Mouse (Mus musculus) gastrocnemius, postnatal 14 days (tissue): ENCODE measurements around the gene Babam2. TPM values are rescaled to one million over a fixed set of nuclear protein-coding genes. Genes with fewer than 3 reads are reported as not detected.
"Not testable (repeated sequence)": the region's sequence is repeated elsewhere in the genome, so short reads cannot be mapped to it uniquely, and the experiment has no call there.

ENCODE experiments used
- DNase-seq: peaks from one replicate; pipeline ENCODE4 v3.0.0; 2021; ENCODE audit warnings: mixed read lengths
- intact Hi-C: fragments of 180-260 bp; cut with DNase I; formaldehyde crosslinking; loops from one replicate; pipeline ENCODE4 v1.15.1; 2025; ENCODE audit warnings: low total_unique reads
- total RNA-seq, 2 experiments: library from RNA; stranded (reverse); gene quantifications; 2 replicates each; pipeline ENCODE4 v1.2.3; 2021

The Babam2 gene
- total RNA-seq, 2 experiments from 2014 or later: 34.7 to 35.7 TPM

- DNase-seq: no peak
- intact Hi-C loops: no loop called here
Measured at GRCm38 (mm10) chr5:31765824-31766223, 68.3 kb downstream of the Babam2 start.

GRCm38 (mm10) chr5:31766841-31767542 lies 69.5 kb downstream of the Babam2 start:
- no peak for DNase-seq
- intact Hi-C loops: no loop called here

GRCm38 (mm10) chr5:31771486-31771885 lies 74.0 kb downstream of the Babam2 start:
- intact Hi-C loops: no loop called here
- DNase-seq: no peak

- DNase-seq: no peak
- intact Hi-C loops: no loop called here
Measured at GRCm38 (mm10) chr5:31771921-31772320, 74.4 kb downstream of the Babam2 start.

GRCm38 (mm10) chr5:31774976-31775375 lies 77.5 kb downstream of the Babam2 start:
- DNase-seq: no peak
- intact Hi-C loops: no loop called here

GRCm38 (mm10) chr5:31781624-31782023 lies 84.1 kb downstream of the Babam2 start:
- intact Hi-C loops: no loop called here
- no peak for DNase-seq

- DNase-seq: no peak
- intact Hi-C loops: no loop called here
Measured at GRCm38 (mm10) chr5:31787201-31787600, 89.7 kb downstream of the Babam2 start.

GRCm38 (mm10) chr5:31787622-31788021 lies 90.1 kb downstream of the Babam2 start:
- no peak for DNase-seq
- intact Hi-C loops: no loop called here

- no peak for DNase-seq
- intact Hi-C loops: no loop called here
Measured at GRCm38 (mm10) chr5:31792338-31792737, 94.9 kb downstream of the Babam2 start.

- intact Hi-C loops: no loop called here
- DNase-seq: no peak
Measured at GRCm38 (mm10) chr5:31792863-31793262, 95.4 kb downstream of the Babam2 start.

GRCm38 (mm10) chr5:31795414-31795813 lies 97.9 kb downstream of the Babam2 start:
- no peak for DNase-seq
- intact Hi-C loops: no loop called here

GRCm38 (mm10) chr5:31796979-31797378 lies 99.5 kb downstream of the Babam2 start:
- no peak for DNase-seq
- intact Hi-C loops: no loop called here

GRCm38 (mm10) chr5:31804211-31804610 lies 106.7 kb downstream of the Babam2 start:
- intact Hi-C loops, DNase-seq: not testable (repeated sequence)

GRCm38 (mm10) chr5:31804751-31805150 lies 107.3 kb downstream of the Babam2 start:
- intact Hi-C loops: no loop called here
- DNase-seq: no peak

GRCm38 (mm10) chr5:31807312-31807711 lies 109.8 kb downstream of the Babam2 start:
- intact Hi-C loops: no loop called here
- no peak for DNase-seq

- intact Hi-C loops: no loop called here
- no peak for DNase-seq
Measured at GRCm38 (mm10) chr5:31808271-31808670, 110.8 kb downstream of the Babam2 start.

- intact Hi-C loops: no loop called here
- no peak for DNase-seq
Measured at GRCm38 (mm10) chr5:31810796-31811662, 113.5 kb downstream of the Babam2 start.

- intact Hi-C loops: no loop called here
- no peak for DNase-seq
Measured at GRCm38 (mm10) chr5:31811663-31812001, 114.1 kb downstream of the Babam2 start.

- intact Hi-C loops: no loop called here
- DNase-seq: no peak
Measured at GRCm38 (mm10) chr5:31813156-31813675, 115.7 kb downstream of the Babam2 start.

GRCm38 (mm10) chr5:31814068-31814467 lies 116.6 kb downstream of the Babam2 start:
- intact Hi-C loops: no loop called here

GRCm38 (mm10) chr5:31815129-31815528 lies 117.6 kb downstream of the Babam2 start:
- intact Hi-C loops: no loop called here
- DNase-seq: no peak

More at GRCm38 (mm10) chr5:31814068-31814467, 116.6 kb downstream of the Babam2 start:
- no peak for DNase-seq
